Mouse (Mus musculus) MEL (cell line): ENCODE results near the gene Plxnb3. TPM values are rescaled to one million over a fixed set of nuclear protein-coding genes. Genes with fewer than 3 reads are reported as not detected.
"Not testable (repeated sequence)": the region's sequence is repeated elsewhere in the genome, so short reads cannot be mapped to it uniquely, and the experiment has no call there.

Source experiments
- DNase-seq: peaks from one replicate; pipeline ENCODE4 v3.0.0; 2011; ENCODE audit warnings: low read depth, low spot score
- H3K27ac ChIP-seq: 2 replicates; pipeline ENCODE4 v1.5.1; 2012; ENCODE audit warnings: low read depth, mild to moderate bottlenecking, control low read depth, low read length, moderate library complexity; ENCODE audit not compliant: control insufficient read depth
- H3K27me3 ChIP-seq, 2 experiments: fragments of 150-350 bp in 1 of 2; sonication (generic) in 1 of 2; 2 replicates each; pipeline ENCODE4 v1.6.1; 2012; ENCODE audit warnings: low read length in 2 of 2, mild to moderate bottlenecking in 2 of 2, improper control_type of control experiment in 1 of 2, moderate library complexity in 1 of 2; ENCODE audit not compliant: insufficient read depth in 2 of 2, control insufficient read depth in 1 of 2
- H3K36me3 ChIP-seq, 2 experiments: 2 replicates each; pipeline ENCODE4 v1.6.1; 2012 to 2014; ENCODE audit warnings: low read length in 2 of 2, improper control_type of control experiment in 1 of 2, inconsistent platforms in 1 of 2, mild to moderate bottlenecking in 1 of 2; ENCODE audit not compliant: insufficient read depth in 2 of 2, control insufficient read depth in 1 of 2
- H3K4me1 ChIP-seq, 2 experiments: fragments of 150-350 bp in 1 of 2; sonication (generic) in 1 of 2; 2 replicates each; pipeline ENCODE4 v1.6.1; 2012; ENCODE audit warnings: low read length in 2 of 2, improper control_type of control experiment in 1 of 2, mild to moderate bottlenecking in 1 of 2; ENCODE audit not compliant: insufficient read depth in 2 of 2, control insufficient read depth in 1 of 2
- H3K4me3 ChIP-seq, 2 experiments: fragments of 150-350 bp in 1 of 2; sonication (generic) in 1 of 2; 2 replicates each; pipeline ENCODE4 v1.5.1; 2012; ENCODE audit warnings: low read depth in 2 of 2, low read length in 2 of 2, mild to moderate bottlenecking in 2 of 2, moderate library complexity in 2 of 2, control low read depth in 1 of 2, improper control_type of control experiment in 1 of 2; ENCODE audit not compliant: control insufficient read depth in 1 of 2, insufficient read depth in 1 of 2
- H3K79me2 ChIP-seq: 2 replicates; pipeline ENCODE4 v1.6.1; 2012; ENCODE audit warnings: mild to moderate bottlenecking, low read length, moderate library complexity; ENCODE audit not compliant: control insufficient read depth, poor library complexity, insufficient read depth
- H3K9ac ChIP-seq: 2 replicates; pipeline ENCODE4 v1.6.1; 2012; ENCODE audit warnings: low read depth, mild to moderate bottlenecking, control low read depth, low read length, moderate library complexity; ENCODE audit not compliant: control insufficient read depth, poor library complexity, severe bottlenecking
- H3K9me3 ChIP-seq: fragments of 150-350 bp; sonication (generic); replicated peaks from 2 replicates; pipeline ENCODE4 v1.6.1; 2012; ENCODE audit warnings: mild to moderate bottlenecking, low read length, improper control_type of control experiment, moderate library complexity; ENCODE audit not compliant: insufficient read depth
- CTCF ChIP-seq, 3 experiments: IDR thresholded peaks in 2 of 3; conservative IDR thresholded peaks in 1 of 3; 2 replicates each; pipeline ENCODE4 v1.5.1; 2011 to 2012; ENCODE audit warnings: low read length in 3 of 3, low read depth in 2 of 3, mild to moderate bottlenecking in 2 of 3, improper control_type of control experiment in 1 of 3, inconsistent platforms in 1 of 3, mixed read lengths in 1 of 3, moderate library complexity in 1 of 3; ENCODE audit not compliant: control insufficient read depth in 1 of 3, insufficient read depth in 1 of 3, poor library complexity in 1 of 3, severe bottlenecking in 1 of 3
- EP300 ChIP-seq, 2 experiments: IDR thresholded peaks; 2 replicates each; pipeline ENCODE4 v1.6.1; 2011; ENCODE audit warnings: improper control_type of control experiment in 2 of 2, low read length in 2 of 2, low read depth in 1 of 2, mild to moderate bottlenecking in 1 of 2
- GABPA ChIP-seq: IDR thresholded peaks from 2 replicates; pipeline ENCODE4 v1.6.1; 2012; ENCODE audit warnings: low read depth, mild to moderate bottlenecking, inconsistent platforms, low read length, improper control_type of control experiment, moderate library complexity
- HCFC1 ChIP-seq: IDR thresholded peaks from 2 replicates; pipeline ENCODE4 v1.6.1; 2012; ENCODE audit warnings: low read depth, mild to moderate bottlenecking, inconsistent platforms, low read length, improper control_type of control experiment, moderate library complexity
- MAFK ChIP-seq: IDR thresholded peaks from 2 replicates; pipeline ENCODE4 v1.6.1; 2011; ENCODE audit warnings: low read depth, mild to moderate bottlenecking, low read length, improper control_type of control experiment, borderline replicate concordance
- MAZ ChIP-seq: IDR thresholded peaks from 2 replicates; pipeline ENCODE4 v1.6.1; 2012; ENCODE audit warnings: low read depth, mild to moderate bottlenecking, inconsistent platforms, low read length, improper control_type of control experiment
- MYB ChIP-seq: IDR thresholded peaks from 2 replicates; pipeline ENCODE4 v1.6.1; 2011; ENCODE audit warnings: mild to moderate bottlenecking, low read depth, low read length, improper control_type of control experiment
- NRF1 ChIP-seq: IDR thresholded peaks from 2 replicates; pipeline ENCODE4 v1.6.1; 2014; ENCODE audit warnings: low read depth, mild to moderate bottlenecking, inconsistent platforms, low read length, improper control_type of control experiment, moderate library complexity; ENCODE audit not compliant: poor library complexity, insufficient read depth, severe bottlenecking
- RCOR1 ChIP-seq: IDR thresholded peaks from 2 replicates; pipeline ENCODE4 v1.6.1; 2012; ENCODE audit warnings: low read depth, mild to moderate bottlenecking, inconsistent platforms, low read length, improper control_type of control experiment
- TAL1 ChIP-seq: IDR thresholded peaks from 2 replicates; pipeline ENCODE4 v1.6.1; 2012; ENCODE audit warnings: mild to moderate bottlenecking, inconsistent platforms, low read length, moderate library complexity, mixed read lengths
- TCF12 ChIP-seq: IDR thresholded peaks from 2 replicates; pipeline ENCODE4 v1.6.1; 2014; ENCODE audit warnings: low read depth, mild to moderate bottlenecking, inconsistent platforms, low read length, improper control_type of control experiment, moderate library complexity
- ZKSCAN1 ChIP-seq: IDR thresholded peaks from 2 replicates; pipeline ENCODE4 v1.6.1; 2012; ENCODE audit warnings: low read depth, mild to moderate bottlenecking, inconsistent platforms, low read length, improper control_type of control experiment, moderate library complexity
- ZMIZ1 ChIP-seq: IDR thresholded peaks from 2 replicates; pipeline ENCODE4 v1.6.1; 2012; ENCODE audit warnings: low read depth, mild to moderate bottlenecking, inconsistent platforms, low read length, improper control_type of control experiment, moderate library complexity
- polyA plus RNA-seq, 2 experiments: library from polyadenylated mRNA; stranded (reverse) in 1 of 2; unstranded in 1 of 2; fragments of >175 nt in 1 of 2; fragments of >200 nt in 1 of 2; gene quantifications; 2 replicates each; pipeline versions ENCODE4 v1.2.1 to v1.2.4; 2012; ENCODE audit warnings: low replicate concordance in 2 of 2, low read depth in 1 of 2; ENCODE audit not compliant: insufficient read length in 2 of 2, insufficient read depth in 1 of 2, missing spikeins in 1 of 2
- total RNA-seq: library from RNA; depleted of rRNA; stranded (reverse); fragments of 300-350 nt; gene quantifications from 2 replicates; pipeline ENCODE4 v1.2.3, GENCODE M21; 2012

The Plxnb3 gene
- total and polyA plus RNA-seq, 3 experiments, result 0.10 TPM; not detected in 2

DNA sequence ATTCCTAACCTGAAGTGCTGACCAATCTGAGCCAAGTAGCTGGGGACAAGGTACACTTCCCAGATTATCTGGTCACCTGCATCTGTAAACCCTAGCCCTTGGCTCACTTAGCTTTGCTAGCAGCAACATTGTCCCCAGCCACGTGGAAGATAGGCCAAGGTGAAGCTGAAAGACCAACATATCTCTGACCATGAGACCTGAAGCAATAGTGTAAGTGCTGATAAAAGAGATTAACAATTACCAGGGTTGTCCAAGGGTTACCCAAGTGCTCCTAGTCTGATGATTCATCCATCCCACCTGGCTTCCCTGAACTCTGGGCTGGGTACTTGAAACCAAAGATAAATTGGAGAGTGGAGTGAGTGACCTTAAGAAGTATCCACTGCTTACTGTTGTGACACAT, 26.0 kb upstream of the Plxnb3 start:
- no peak for DNase-seq
- TF ChIP-seq RCOR1 (no peak), NRF1 (no peak), MYB (no peak), TAL1 (no peak), CTCF (IDR thresholded peaks at IDR 0.05 in 2 of 3, conservative IDR thresholded peaks at IDR 0.05 in 1 of 3; ENCODE audit: control insufficient read depth in 1 of 3, insufficient read depth in 1 of 3, low read depth in 2 of 3, low read length in 3 of 3, poor library complexity in 1 of 3, severe bottlenecking in 1 of 3) (no peak), HCFC1 (no peak), MAZ (no peak)
- TF ChIP-seq, all 39 proteins: peak for 0
- Histone ChIP-seq H3K27me3 (no peaks in the 10 kb centered on the region), H3K79me2 (no peaks in the 10 kb centered on the region), H3K4me1 (no peaks in the 10 kb centered on the region), H3K9me3 (no peaks in the 10 kb centered on the region), H3K4me3 (no peak overlapping the region), H3K9ac (no peak overlapping the region), H3K27ac (no peak overlapping the region), H3K36me3 (no peaks in the 10 kb centered on the region)

DNA sequence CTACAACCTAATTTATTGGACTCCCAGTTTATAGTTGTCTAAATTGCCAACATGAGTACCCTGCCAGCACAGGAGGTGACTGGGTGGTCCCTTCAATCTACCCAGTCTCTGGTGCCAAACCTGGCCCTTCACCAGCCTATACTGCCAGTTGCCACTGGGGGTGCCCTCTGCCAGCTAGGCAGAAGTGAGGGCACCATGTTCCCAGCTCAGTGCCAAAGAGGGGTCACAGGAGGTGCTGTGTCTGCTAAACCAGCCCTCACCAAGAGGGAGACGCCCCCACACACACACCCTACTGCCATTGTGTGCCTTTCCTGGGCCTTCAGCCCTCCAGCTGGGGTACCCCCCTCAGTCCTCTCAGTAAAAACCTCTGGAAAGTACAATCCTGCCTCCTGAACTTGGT, 18.7 kb upstream of the Plxnb3 start:
- Histone ChIP-seq H3K4me1 (no peaks in the 10 kb centered on the region), H3K9me3 (no peaks in the 10 kb centered on the region), H3K27ac (no peak overlapping the region), H3K36me3 (no peaks in the 10 kb centered on the region), H3K27me3 (no peaks in the 10 kb centered on the region), H3K4me3 (no peak overlapping the region), H3K9ac (no peak overlapping the region), H3K79me2 (no peaks in the 10 kb centered on the region)
- DNase-seq, result no peak
- TF ChIP-seq CTCF (IDR thresholded peaks at IDR 0.05 in 2 of 3, conservative IDR thresholded peaks at IDR 0.05 in 1 of 3; ENCODE audit: control insufficient read depth in 1 of 3, insufficient read depth in 1 of 3, low read depth in 2 of 3, low read length in 3 of 3, poor library complexity in 1 of 3, severe bottlenecking in 1 of 3), result peak in 2 of 3 experiments; percentile 19 to 20; a peak in 1 of 6 replicates
- TF ChIP-seq ZMIZ1, result no peak
- TF ChIP-seq GABPA, result no peak

DNA sequence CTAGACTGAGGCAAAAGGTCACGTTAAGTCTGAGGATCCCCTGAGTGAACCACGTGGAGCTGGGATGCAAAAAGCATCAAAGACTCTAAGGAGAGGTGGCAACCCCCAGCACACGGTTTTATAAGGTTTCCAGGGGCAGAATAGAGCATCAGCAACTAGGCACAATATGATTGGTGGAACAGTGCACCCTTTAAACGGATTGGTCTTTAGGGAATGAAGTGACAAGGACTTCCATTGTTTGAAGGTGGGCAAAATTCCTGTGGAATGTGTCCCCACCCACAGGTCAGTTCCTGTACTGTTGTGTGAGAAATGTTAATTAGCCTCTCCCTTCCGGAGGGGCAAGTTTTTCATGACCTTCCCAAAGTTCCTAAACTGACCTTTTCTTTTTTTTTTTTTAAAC, 17.7 kb upstream of the Plxnb3 start:
- Histone ChIP-seq H3K9me3 (no peaks in the 10 kb centered on the region), H3K27me3 (no peaks in the 10 kb centered on the region), H3K4me1 (no peaks in the 10 kb centered on the region), H3K27ac (no peak overlapping the region), H3K79me2 (no peaks in the 10 kb centered on the region), H3K4me3 (no peak overlapping the region), H3K36me3 (no peaks in the 10 kb centered on the region), H3K9ac (no peak overlapping the region)
- no peak for DNase-seq
- TF ChIP-seq TCF12 (no peak), EP300 (IDR thresholded peaks at IDR 0.05; ENCODE audit: low read depth in 1 of 2, low read length in 2 of 2) (no peak), MAZ (no peak), ZKSCAN1 (no peak), MAFK (no peak)

DNA sequence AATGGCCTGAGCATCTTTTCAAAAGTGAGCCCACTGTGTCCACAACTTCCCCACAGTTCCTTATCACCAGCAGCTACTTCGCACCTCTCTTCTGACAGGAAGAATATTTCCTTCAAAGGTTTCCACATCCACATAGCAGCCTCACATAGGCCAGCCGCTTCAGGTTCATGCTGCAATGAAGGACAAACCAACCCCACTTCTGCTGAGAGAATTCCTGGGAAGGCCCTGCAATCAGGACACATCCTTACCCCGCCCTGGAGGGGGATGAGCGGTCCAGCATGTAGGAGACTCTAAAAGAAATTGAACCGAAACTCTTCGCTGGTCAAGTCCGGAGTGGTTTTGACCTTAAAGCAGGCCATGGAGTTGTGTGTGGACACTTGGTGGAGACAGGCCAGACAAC, 17.0 kb upstream of the Plxnb3 start:
- not testable (repeated sequence) for H3K9me3 ChIP-seq, H3K9ac ChIP-seq, H3K4me3 ChIP-seq, DNase-seq, H3K36me3 ChIP-seq, H3K27me3 ChIP-seq, H3K4me1 ChIP-seq, H3K27ac ChIP-seq, H3K79me2 ChIP-seq
